Mouse (Mus musculus) megakaryocyte, embryonic 14.5 days (primary cell): ENCODE data around the gene Slc25a20. TPM values are rescaled to one million over a fixed set of nuclear protein-coding genes. Genes with fewer than 3 reads are reported as not detected.

ENCODE experiments used
- H3K27me3 ChIP-seq: replicated peaks from 2 replicates; pipeline ENCODE3; 2012; ENCODE audit warnings: inconsistent platforms
- H3K36me3 ChIP-seq: replicated peaks from 2 replicates; pipeline ENCODE3; 2012; ENCODE audit warnings: low read length, inconsistent platforms, mixed read lengths
- H3K4me1 ChIP-seq: 2 replicates; pipeline ENCODE4 v1.6.1; 2012; ENCODE audit warnings: inconsistent platforms
- H3K4me3 ChIP-seq: replicated peaks from 2 replicates; pipeline ENCODE3; 2012; ENCODE audit warnings: moderate library complexity, mild to moderate bottlenecking, inconsistent platforms
- H3K9me3 ChIP-seq: 2 replicates; pipeline ENCODE4 v1.6.1; 2012; ENCODE audit warnings: inconsistent platforms
- FLI1 ChIP-seq: IDR thresholded peaks from 2 replicates; pipeline ENCODE4 v1.6.1; 2012; ENCODE audit warnings: low read length, inconsistent platforms, mixed read lengths
- GATA1 ChIP-seq: IDR thresholded peaks from 3 replicates; pipeline ENCODE4 v1.6.1; 2012; ENCODE audit warnings: mixed read lengths, low read length, inconsistent platforms, borderline replicate concordance
- polyA plus RNA-seq: library from polyadenylated mRNA; stranded (reverse); fragments of >175 nt; gene quantifications from 2 replicates; pipeline ENCODE4 v1.2.3, GENCODE M21; 2012; ENCODE audit warnings: low replicate concordance; ENCODE audit not compliant: insufficient read depth

Gene Slc25a20
- polyA plus RNA-seq, 1 experiment, result 4.4 TPM

- Histone ChIP-seq H3K36me3 (peaks cover 19% of the 10 kb centered on the region), H3K9me3 (no peaks in the 10 kb centered on the region), H3K4me3 (no peak overlapping the region), H3K4me1 (peaks cover 6% of the 10 kb centered on the region; the same call in 1 of the 2 replicates), H3K27me3 (no peaks in the 10 kb centered on the region)
- TF ChIP-seq GATA1 (no peak), FLI1 (no peak)
Observed at GRCm38 (mm10) chr9:108726116-108726515, 64.2 kb downstream of the Slc25a20 start.

DNA sequence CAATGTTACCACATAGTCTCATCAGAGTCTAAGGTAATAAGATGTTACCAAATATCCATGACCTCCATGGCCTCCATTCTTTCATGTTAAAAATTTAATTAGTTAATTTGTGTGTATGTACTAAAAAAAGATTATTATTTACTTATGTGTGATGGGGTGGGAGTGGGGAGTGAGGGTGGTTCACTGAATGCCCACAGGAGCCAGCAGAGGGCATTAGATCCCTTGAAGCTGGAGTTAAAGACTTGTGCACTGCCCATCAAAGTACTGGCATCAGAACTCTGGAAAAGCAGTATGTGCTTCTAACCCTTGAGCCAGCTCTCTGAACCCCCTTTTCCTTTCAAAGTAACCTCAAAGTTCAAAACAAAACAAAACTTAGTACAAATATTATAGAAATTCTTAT is 67.2 kb downstream of the Slc25a20 start:
- Histone ChIP-seq H3K36me3 (peaks cover 16% of the 10 kb centered on the region), H3K4me3 (no peak overlapping the region), H3K4me1 (peaks cover 13% of the 10 kb centered on the region; the same call in 1 of the 2 replicates), H3K27me3 (no peaks in the 10 kb centered on the region), H3K9me3 (no peaks in the 10 kb centered on the region)
- TF ChIP-seq GATA1, result no peak
- TF ChIP-seq FLI1, result no peak

GRCm38 (mm10) chr9:108732462-108732861 is 70.6 kb downstream of the Slc25a20 start:
- H3K9me3 ChIP-seq, result no peaks in the 10 kb centered on the region
- peaks cover 7% of the 10 kb centered on the region; the same call in 1 of the 2 replicates for H3K4me1 ChIP-seq
- no peaks in the 10 kb centered on the region for H3K27me3 ChIP-seq
- H3K36me3 ChIP-seq, result peaks cover 35% of the 10 kb centered on the region
- TF ChIP-seq GATA1, result no peak
- no peak for TF ChIP-seq FLI1
- no peak overlapping the region for H3K4me3 ChIP-seq

Other genes with a start within 250 kb of the Slc25a20 start
- gene Ccdc36, start 233.6 kb upstream of the Slc25a20 start, polyA plus RNA-seq, result not detected in 2 replicates
- not detected in 2 replicates for gene BC048562, start 225.6 kb upstream of the Slc25a20 start, polyA plus RNA-seq
- gene Ccdc71, start 201.6 kb upstream of the Slc25a20 start, polyA plus RNA-seq, result 16.0 and 16.9 TPM in 2 replicates
- gene Klhdc8b, start 200.5 kb upstream of the Slc25a20 start, polyA plus RNA-seq, result 3.8 and 6.5 TPM in 2 replicates
- gene Lamb2, start 182.4 kb upstream of the Slc25a20 start, polyA plus RNA-seq, result 0.04 TPM in 1 of 2 replicates, not detected in the other
- 61.5 and 104 TPM in 2 replicates for gene Usp19, start 171.5 kb upstream of the Slc25a20 start, polyA plus RNA-seq
- 6.5 and 33.3 TPM in 2 replicates for gene Qars, start 154.4 kb upstream of the Slc25a20 start, polyA plus RNA-seq
- 22.0 and 38.5 TPM in 2 replicates for gene Qrich1, start 145.3 kb upstream of the Slc25a20 start, polyA plus RNA-seq
- 39.0 and 48.2 TPM in 2 replicates for gene Impdh2, start 101.8 kb upstream of the Slc25a20 start, polyA plus RNA-seq
- 28.6 and 37.1 TPM in 2 replicates for gene Ndufaf3, start 94.7 kb upstream of the Slc25a20 start, polyA plus RNA-seq
- gene Dalrd3, start 92.2 kb upstream of the Slc25a20 start, polyA plus RNA-seq, result 65.8 and 158 TPM in 2 replicates
- 4.8 and 5.5 TPM in 2 replicates for gene Wdr6, start 83.3 kb upstream of the Slc25a20 start, polyA plus RNA-seq
- 1.8 and 2.8 TPM in 2 replicates for gene P4htm, start 64.4 kb upstream of the Slc25a20 start, polyA plus RNA-seq
- gene Arih2, start 12.7 kb upstream of the Slc25a20 start, polyA plus RNA-seq, result 33.3 and 103 TPM in 2 replicates
- 1.6 and 2.8 TPM in 2 replicates for gene Prkar2a, start 27.2 kb downstream of the Slc25a20 start, polyA plus RNA-seq
- 19.2 and 25.5 TPM in 2 replicates for gene Ip6k2, start 121.7 kb downstream of the Slc25a20 start, polyA plus RNA-seq
- gene Nckipsd, start 146.3 kb downstream of the Slc25a20 start, polyA plus RNA-seq, result 1.4 TPM in 1 of 2 replicates, not detected in the other
- gene Celsr3, start 164.2 kb downstream of the Slc25a20 start, polyA plus RNA-seq, result 1.5 TPM in 1 of 2 replicates, not detected in the other
- gene Slc26a6, start 191.2 kb downstream of the Slc25a20 start, polyA plus RNA-seq, result 8.6 and 23.5 TPM in 2 replicates